Mouse (Mus musculus) kidney, embryonic 14.5 days (tissue): ENCODE data around the gene Fam168b. TPM values are rescaled to one million over a fixed set of nuclear protein-coding genes. Genes with fewer than 3 reads are reported as not detected.

Experiments used
- ATAC-seq: fragments of 200-750 bp; cut with Nextera tagmentation; 2 replicates; pipeline ENCODE4 v1.8.0; 2017; ENCODE audit warnings: moderate number of reproducible peaks, mild to moderate bottlenecking, moderate TSS enrichment, moderate library complexity; ENCODE audit not compliant: low FRiP score, low TSS enrichment
- H3K27ac ChIP-seq: fragments of 300-500 bp; sonication (generic); 2 replicates; pipeline ENCODE4 v1.5.1; 2014; ENCODE audit warnings: low read depth, mild to moderate bottlenecking, low read length, moderate library complexity, mixed read lengths
- H3K27me3 ChIP-seq: fragments of 300-500 bp; sonication (generic); 2 replicates; pipeline ENCODE4 v1.6.1; 2014; ENCODE audit warnings: mild to moderate bottlenecking, low read length; ENCODE audit not compliant: control insufficient read depth, insufficient read depth
- H3K36me3 ChIP-seq: fragments of 300-500 bp; sonication (generic); 2 replicates; pipeline ENCODE4 v1.6.1; 2014; ENCODE audit warnings: low read length, mixed read lengths; ENCODE audit not compliant: control insufficient read depth, insufficient read depth
- H3K4me1 ChIP-seq: fragments of 300-500 bp; sonication (generic); 2 replicates; pipeline ENCODE4 v1.6.1; 2014; ENCODE audit warnings: low read length, mixed read lengths; ENCODE audit not compliant: control insufficient read depth, insufficient read depth
- H3K4me2 ChIP-seq: fragments of 300-500 bp; sonication (generic); replicated peaks from 2 replicates; pipeline ENCODE4 v1.6.1; 2014; ENCODE audit warnings: low read depth, mild to moderate bottlenecking, low read length
- H3K4me3 ChIP-seq: fragments of 300-500 bp; sonication (generic); 2 replicates; pipeline ENCODE4 v1.5.1; 2014; ENCODE audit warnings: mild to moderate bottlenecking, low read length
- H3K9ac ChIP-seq: fragments of 300-500 bp; sonication (generic); 2 replicates; pipeline ENCODE4 v1.6.1; 2014; ENCODE audit warnings: low read depth, mild to moderate bottlenecking, low read length, moderate library complexity
- H3K9me3 ChIP-seq: fragments of 300-500 bp; sonication (generic); 2 replicates; pipeline ENCODE4 v1.6.1; 2016; ENCODE audit warnings: low read length; ENCODE audit not compliant: control insufficient read depth
- WGBS: fragments of 180-500 bp; shearing (Covaris S2); extraction: QIAGEN DNeasy Blood & Tissue Kit; methylation state at CpG from one replicate; pipeline ENCODE4 v1.1.7; 2014; 5-methylcytosine and 5-hydroxymethylcytosine counted together
- polyA plus RNA-seq: library from polyadenylated mRNA; unstranded; fragments of >200 nt; fragmentation: Nextera tagmentation; extraction: Ambion mirVana; gene quantifications from 2 replicates; pipeline ENCODE4 v1.2.1, GENCODE M21; 2014

The Fam168b gene
- 39.8 and 68.8 TPM in 2 replicates for polyA plus RNA-seq

- Histone ChIP-seq H3K4me2 (peak within 1 kb of the TSS; percentile 92), H3K9me3 (no peaks in the 10 kb centered on the region), H3K36me3 (no peaks in the 10 kb centered on the region), H3K27ac (peak within 1 kb of the TSS; percentile 94), H3K4me3 (peak within 1 kb of the TSS; percentile 82), H3K9ac (peak within 1 kb of the TSS; percentile 95), H3K4me1 (peaks cover 14% of the 10 kb centered on the region), H3K27me3 (no peaks in the 10 kb centered on the region)
- WGBS = 2% methylated on average over 47 of the region's 59 CpGs
- ATAC-seq = peak; percentile 85
Observed at GRCm38 (mm10) chr1:34842887-34843618, at the start of gene Fam168b. Gene Fam168b, minus strand, starts transcription at chr1:34843065.

- no peak for ATAC-seq
Observed at GRCm38 (mm10) chr1:34892466-34892865, 49.6 kb upstream of the Fam168b start.

GRCm38 (mm10) chr1:34891559-34892289 lies 48.9 kb upstream of the Fam168b start:
- Histone ChIP-seq H3K4me3 (no peak overlapping the region), H3K36me3 (no peaks in the 10 kb centered on the region), H3K9ac (no peak overlapping the region), H3K4me1 (no peaks in the 10 kb centered on the region), H3K27me3 (no peaks in the 10 kb centered on the region), H3K9me3 (no peaks in the 10 kb centered on the region), H3K4me2 (no peak overlapping the region), H3K27ac (no peak overlapping the region)
- 54% methylated on average over 14 of the region's 14 CpGs for whole genome bisulfite sequencing
- peak; percentile 43; the same call in 1 of the 2 replicates for ATAC-seq

More at GRCm38 (mm10) chr1:34892466-34892865, 49.6 kb upstream of the Fam168b start:
- H3K36me3 ChIP-seq = no peaks in the 10 kb centered on the region
- H3K27ac ChIP-seq = no peak overlapping the region
- H3K9me3 ChIP-seq = no peaks in the 10 kb centered on the region
- H3K4me2 ChIP-seq = no peak overlapping the region
- WGBS = 74% methylated on average over 3 of the region's 3 CpGs
- H3K4me3 ChIP-seq = no peak overlapping the region
- no peaks in the 10 kb centered on the region for H3K27me3 ChIP-seq
- H3K9ac ChIP-seq = no peak overlapping the region
- H3K4me1 ChIP-seq = no peaks in the 10 kb centered on the region

- no peak overlapping the region for H3K4me3 ChIP-seq
- no peaks in the 10 kb centered on the region for H3K4me1 ChIP-seq
- no peaks in the 10 kb centered on the region for H3K27me3 ChIP-seq
- H3K9ac ChIP-seq = no peak overlapping the region
- no peak overlapping the region for H3K4me2 ChIP-seq
- no peak overlapping the region for H3K27ac ChIP-seq
- no peaks in the 10 kb centered on the region for H3K36me3 ChIP-seq
- ATAC-seq = no peak
- H3K9me3 ChIP-seq = no peaks in the 10 kb centered on the region
Observed at GRCm38 (mm10) chr1:34883776-34884175, 40.9 kb upstream of the Fam168b start.

GRCm38 (mm10) chr1:34879611-34880010 lies 36.7 kb upstream of the Fam168b start:
- no peak overlapping the region for H3K4me3 ChIP-seq
- H3K4me2 ChIP-seq = no peak overlapping the region
- no peak overlapping the region for H3K27ac ChIP-seq
- H3K27me3 ChIP-seq = no peaks in the 10 kb centered on the region
- H3K36me3 ChIP-seq = no peaks in the 10 kb centered on the region
- ATAC-seq = no peak
- H3K9me3 ChIP-seq = no peaks in the 10 kb centered on the region
- 83% methylated on average over 6 of the region's 6 CpGs for WGBS
- no peaks in the 10 kb centered on the region for H3K4me1 ChIP-seq
- no peak overlapping the region for H3K9ac ChIP-seq

- no peak for ATAC-seq
- no peaks in the 10 kb centered on the region for H3K9me3 ChIP-seq
- WGBS = 90% methylated on average over 5 of the region's 5 CpGs
Observed at GRCm38 (mm10) chr1:34873551-34873950, 30.7 kb upstream of the Fam168b start.

GRCm38 (mm10) chr1:34871170-34871569 lies 28.3 kb upstream of the Fam168b start:
- WGBS = 93% methylated on average over 9 of the region's 9 CpGs
- no peak overlapping the region for H3K27ac ChIP-seq
- H3K4me3 ChIP-seq = no peak overlapping the region
- no peaks in the 10 kb centered on the region for H3K27me3 ChIP-seq
- H3K9me3 ChIP-seq = no peaks in the 10 kb centered on the region
- no peak for ATAC-seq
- H3K36me3 ChIP-seq = no peaks in the 10 kb centered on the region
- no peak overlapping the region for H3K4me2 ChIP-seq
- H3K4me1 ChIP-seq = no peaks in the 10 kb centered on the region
- no peak overlapping the region for H3K9ac ChIP-seq

More at GRCm38 (mm10) chr1:34873551-34873950, 30.7 kb upstream of the Fam168b start:
- no peaks in the 10 kb centered on the region for H3K4me1 ChIP-seq
- H3K27ac ChIP-seq = no peak overlapping the region
- H3K9ac ChIP-seq = no peak overlapping the region
- no peak overlapping the region for H3K4me2 ChIP-seq
- H3K4me3 ChIP-seq = no peak overlapping the region
- no peaks in the 10 kb centered on the region for H3K36me3 ChIP-seq
- no peaks in the 10 kb centered on the region for H3K27me3 ChIP-seq

- no peak overlapping the region for H3K27ac ChIP-seq
- H3K27me3 ChIP-seq = no peaks in the 10 kb centered on the region
- no peaks in the 10 kb centered on the region for H3K4me1 ChIP-seq
- H3K9me3 ChIP-seq = no peaks in the 10 kb centered on the region
- H3K4me3 ChIP-seq = no peak overlapping the region
- no peak overlapping the region for H3K4me2 ChIP-seq
- ATAC-seq = no peak
- H3K36me3 ChIP-seq = no peaks in the 10 kb centered on the region; the same call in 1 of the 2 replicates
- no peak overlapping the region for H3K9ac ChIP-seq
- 97% methylated on average over 16 of the region's 16 CpGs for whole genome bisulfite sequencing
Observed at GRCm38 (mm10) chr1:34869231-34869630, 26.4 kb upstream of the Fam168b start.

GRCm38 (mm10) chr1:34868391-34868790 lies 25.5 kb upstream of the Fam168b start:
- WGBS = 90% methylated on average over 8 of the region's 8 CpGs
- Histone ChIP-seq H3K4me2 (no peak overlapping the region), H3K27ac (no peak overlapping the region), H3K27me3 (no peaks in the 10 kb centered on the region), H3K9ac (no peak overlapping the region), H3K9me3 (no peaks in the 10 kb centered on the region), H3K4me1 (no peaks in the 10 kb centered on the region), H3K36me3 (no peaks in the 10 kb centered on the region; the same call in 1 of the 2 replicates), H3K4me3 (no peak overlapping the region)
- ATAC-seq = 0 out of 2 replicates have a peak, but pooled peaks have one; percentile 39
